Mouse (Mus musculus): ENCODE measurements at regions not wholly inside any gene's neighbourhood (a gene's known extent, or its start where the extent isn't known, plus 50 kb on each side); places are given as distances from the start of the nearest gene placed in this dataset.

- no peak overlapping the region for H3K4me3 ChIP-seq (ENCODE audit: insufficient read depth in 1 of 2, low read depth in 1 of 2, low read length in 2 of 2, poor library complexity in 1 of 2, severe bottlenecking in 1 of 2)
- no peaks in the 10 kb centered on the region; a peak in 1 of 4 replicates for H3K4me1 ChIP-seq (ENCODE audit: control insufficient read depth in 2 of 2, insufficient read depth in 2 of 2, low read length in 2 of 2, poor library complexity in 1 of 2)
- no peak overlapping the region for H3K27ac ChIP-seq (ENCODE audit: insufficient read depth, low read depth, low read length, poor library complexity, severe bottlenecking)
- H3K9me3 ChIP-seq (ENCODE audit: control insufficient read depth, insufficient read depth, low read depth, low read length), result no peaks in the 10 kb centered on the region
- in situ Hi-C loops (cut with MboI; ENCODE audit: low sequenced_read_pairs in 2 of 2, unreplicated experiment in 2 of 2), result no loop called here
- H3K36me3 ChIP-seq (ENCODE audit: control insufficient read depth, insufficient read depth, low read length, poor library complexity, severe bottlenecking), result no peaks in the 10 kb centered on the region
- TF ChIP-seq MAFK (IDR thresholded peaks at IDR 0.05; ENCODE audit: insufficient read depth, low read depth, low read length) (no peak), ZNF384 (IDR thresholded peaks at IDR 0.05; ENCODE audit: low read depth, low read length) (no peak), ZC3H11A (IDR thresholded peaks at IDR 0.05; ENCODE audit: borderline replicate concordance, low read depth, low read length) (no peak), CHD2 (IDR thresholded peaks at IDR 0.05; ENCODE audit: low read depth, low read length) (no peak), HCFC1 (IDR thresholded peaks at IDR 0.05; ENCODE audit: borderline replicate concordance, insufficient read depth, low read length) (no peak)
- no peak overlapping the region for H3K9ac ChIP-seq (ENCODE audit: insufficient read depth, low read depth, low read length, poor library complexity, severe bottlenecking)
- DNase-seq (ENCODE audit: low read depth, low spot score), result no peak
Observed at GRCm38 (mm10) chr2:128331275-128331674, 205.4 kb downstream of the Bcl2l11 start.

DNA sequence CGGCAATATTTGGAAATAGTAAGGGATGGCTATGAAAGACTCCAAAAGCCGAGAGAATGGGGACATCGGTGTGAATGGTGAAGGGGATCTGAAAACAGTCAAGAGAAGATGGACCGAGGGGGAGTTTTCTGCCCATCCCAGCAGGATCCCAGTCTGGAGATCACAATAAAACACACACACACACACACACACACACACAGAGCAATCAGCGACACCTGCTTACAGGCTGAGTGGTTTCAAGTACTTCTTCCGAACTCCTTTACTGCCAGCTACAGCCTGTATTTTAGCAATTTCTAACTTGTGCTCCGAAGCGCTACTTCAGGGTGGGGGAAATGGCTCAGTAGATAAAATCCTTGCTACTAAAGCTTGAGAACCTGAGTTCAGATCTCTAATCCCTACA, 205.8 kb downstream of the Bcl2l11 start:
- in situ Hi-C loops (cut with MboI; ENCODE audit: low sequenced_read_pairs in 2 of 2, unreplicated experiment in 2 of 2), result no loop called here
- Histone ChIP-seq H3K4me1 (ENCODE audit: control insufficient read depth in 2 of 2, insufficient read depth in 2 of 2, low read length in 2 of 2, poor library complexity in 1 of 2) (no peaks in the 10 kb centered on the region; a peak in 1 of 4 replicates), H3K4me3 (ENCODE audit: insufficient read depth in 1 of 2, low read depth in 1 of 2, low read length in 2 of 2, poor library complexity in 1 of 2, severe bottlenecking in 1 of 2) (no peak overlapping the region)

DNA sequence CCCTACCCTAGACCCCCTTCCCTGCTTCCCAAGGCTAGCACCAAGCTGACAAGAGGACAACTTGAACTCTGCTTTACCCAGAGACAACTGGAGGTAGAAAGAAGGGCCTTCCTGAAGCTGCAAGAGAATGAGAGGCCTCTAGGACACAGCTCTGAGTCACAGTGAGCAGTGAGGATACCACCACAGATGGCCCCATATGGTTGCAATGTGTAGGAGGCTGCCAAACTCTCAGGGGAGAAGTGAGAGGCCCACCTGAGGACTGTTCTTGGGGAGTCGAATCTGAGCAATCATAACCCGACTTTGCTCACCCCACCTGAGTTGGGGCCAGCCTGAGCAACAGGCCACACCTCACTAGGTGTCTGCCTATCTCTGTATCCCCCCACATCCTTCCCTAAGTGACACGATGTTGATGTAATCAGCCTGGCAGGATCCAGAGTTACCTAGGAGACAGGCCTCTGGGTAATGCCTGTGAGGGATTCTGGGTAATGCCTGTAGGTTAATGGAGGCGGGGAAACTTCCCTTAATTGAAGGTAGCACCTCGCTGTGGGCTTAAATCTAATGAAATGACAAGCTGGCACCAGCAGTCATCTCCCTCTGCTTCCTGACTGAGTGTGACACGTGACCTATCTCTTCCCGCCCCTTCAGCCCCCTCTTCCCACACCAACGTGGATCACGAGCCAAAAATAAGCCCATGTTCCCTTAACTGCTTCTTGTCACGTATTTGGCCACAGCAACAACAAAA, 207.7 kb downstream of the Bcl2l11 start:
- TF ChIP-seq CHD2 (IDR thresholded peaks at IDR 0.05; ENCODE audit: low read depth, low read length) (no peak), HCFC1 (IDR thresholded peaks at IDR 0.05; ENCODE audit: borderline replicate concordance, insufficient read depth, low read length) (no peak), ZNF384 (IDR thresholded peaks at IDR 0.05; ENCODE audit: low read depth, low read length) (no peak), MAFK (IDR thresholded peaks at IDR 0.05; ENCODE audit: insufficient read depth, low read depth, low read length) (no peak), ZC3H11A (IDR thresholded peaks at IDR 0.05; ENCODE audit: borderline replicate concordance, low read depth, low read length) (no peak)
- in situ Hi-C loops (cut with MboI; ENCODE audit: low sequenced_read_pairs in 2 of 2, unreplicated experiment in 2 of 2), result no loop called here
- DNase-seq (ENCODE audit: low read depth, low spot score), result no peak
- Histone ChIP-seq H3K36me3 (ENCODE audit: control insufficient read depth, insufficient read depth, low read length, poor library complexity, severe bottlenecking) (no peaks in the 10 kb centered on the region), H3K27ac (ENCODE audit: insufficient read depth, low read depth, low read length, poor library complexity, severe bottlenecking) (no peak overlapping the region), H3K9me3 (ENCODE audit: control insufficient read depth, insufficient read depth, low read depth, low read length) (no peaks in the 10 kb centered on the region), H3K9ac (ENCODE audit: insufficient read depth, low read depth, low read length, poor library complexity, severe bottlenecking) (no peak overlapping the region), H3K4me1 (ENCODE audit: control insufficient read depth in 2 of 2, insufficient read depth in 2 of 2, low read length in 2 of 2, poor library complexity in 1 of 2) (peaks cover 0 to 3% of the 10 kb centered on the region in 2 experiments; a peak in 2 of 4 replicates), H3K4me3 (ENCODE audit: insufficient read depth in 1 of 2, low read depth in 1 of 2, low read length in 2 of 2, poor library complexity in 1 of 2, severe bottlenecking in 1 of 2) (no peak overlapping the region)

More for the DNA sequence above, 205.8 kb downstream of the Bcl2l11 start:
- Histone ChIP-seq H3K9ac (ENCODE audit: insufficient read depth, low read depth, low read length, poor library complexity, severe bottlenecking) (no peak overlapping the region), H3K9me3 (ENCODE audit: control insufficient read depth, insufficient read depth, low read depth, low read length) (no peaks in the 10 kb centered on the region), H3K27ac (ENCODE audit: insufficient read depth, low read depth, low read length, poor library complexity, severe bottlenecking) (no peak overlapping the region), H3K36me3 (ENCODE audit: control insufficient read depth, insufficient read depth, low read length, poor library complexity, severe bottlenecking) (no peaks in the 10 kb centered on the region)
- DNase-seq (ENCODE audit: low read depth, low spot score), result no peak
- TF ChIP-seq ZNF384 (IDR thresholded peaks at IDR 0.05; ENCODE audit: low read depth, low read length), result no peak
- no peak for TF ChIP-seq MAFK (IDR thresholded peaks at IDR 0.05; ENCODE audit: insufficient read depth, low read depth, low read length)
- TF ChIP-seq CHD2 (IDR thresholded peaks at IDR 0.05; ENCODE audit: low read depth, low read length), result no peak
- TF ChIP-seq HCFC1 (IDR thresholded peaks at IDR 0.05; ENCODE audit: borderline replicate concordance, insufficient read depth, low read length), result no peak
- TF ChIP-seq ZC3H11A (IDR thresholded peaks at IDR 0.05; ENCODE audit: borderline replicate concordance, low read depth, low read length), result no peak

DNA sequence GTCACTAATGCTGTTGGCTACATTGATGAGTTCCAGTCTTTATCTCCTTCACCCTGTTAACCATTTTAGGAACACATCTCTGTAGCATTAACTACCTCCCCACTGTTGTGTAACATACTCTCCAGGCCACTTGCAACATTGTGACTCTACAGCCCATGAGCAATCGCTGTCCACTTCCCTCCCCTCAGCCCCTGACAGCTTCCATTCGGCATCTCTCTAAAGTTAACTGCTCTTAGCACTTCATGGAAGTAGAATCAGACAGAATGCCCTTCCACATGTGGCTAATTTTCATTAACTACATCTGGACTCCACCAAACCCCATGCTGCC, 208.3 kb downstream of the Bcl2l11 start:
- in situ Hi-C loops (cut with MboI; ENCODE audit: low sequenced_read_pairs in 2 of 2, unreplicated experiment in 2 of 2), result no loop called here
- no peak overlapping the region for H3K9ac ChIP-seq (ENCODE audit: insufficient read depth, low read depth, low read length, poor library complexity, severe bottlenecking)
- H3K27ac ChIP-seq (ENCODE audit: insufficient read depth, low read depth, low read length, poor library complexity, severe bottlenecking), result no peak overlapping the region
- H3K4me3 ChIP-seq (ENCODE audit: insufficient read depth in 1 of 2, low read depth in 1 of 2, low read length in 2 of 2, poor library complexity in 1 of 2, severe bottlenecking in 1 of 2), result no peak overlapping the region
- peaks cover 1 to 8% of the 10 kb centered on the region in 2 experiments; a peak in 3 of 4 replicates for H3K4me1 ChIP-seq (ENCODE audit: control insufficient read depth in 2 of 2, insufficient read depth in 2 of 2, low read length in 2 of 2, poor library complexity in 1 of 2)
- DNase-seq (ENCODE audit: low read depth, low spot score), result no peak
- H3K9me3 ChIP-seq (ENCODE audit: control insufficient read depth, insufficient read depth, low read depth, low read length), result no peaks in the 10 kb centered on the region
- H3K36me3 ChIP-seq (ENCODE audit: control insufficient read depth, insufficient read depth, low read length, poor library complexity, severe bottlenecking), result no peaks in the 10 kb centered on the region
- TF ChIP-seq CHD2 (IDR thresholded peaks at IDR 0.05; ENCODE audit: low read depth, low read length), result no peak
- TF ChIP-seq ZNF384 (IDR thresholded peaks at IDR 0.05; ENCODE audit: low read depth, low read length), result no peak
- TF ChIP-seq ZC3H11A (IDR thresholded peaks at IDR 0.05; ENCODE audit: borderline replicate concordance, low read depth, low read length), result no peak
- TF ChIP-seq MAFK (IDR thresholded peaks at IDR 0.05; ENCODE audit: insufficient read depth, low read depth, low read length), result no peak
- no peak for TF ChIP-seq HCFC1 (IDR thresholded peaks at IDR 0.05; ENCODE audit: borderline replicate concordance, insufficient read depth, low read length)
